Mouse (Mus musculus): ENCODE measurements at regions not wholly inside any gene's neighbourhood (a gene's known extent, or its start where the extent isn't known, plus 50 kb on each side); places are given as distances from the start of the nearest gene placed in this dataset.
A peak's percentile ranks its signal among the peaks of the same experiment; 100 is the strongest.

- 58% methylated on average over 6 of the region's 6 CpGs for WGBS
- Histone ChIP-seq H3K27ac (no peak overlapping the region), H3K4me1 (no peaks in the 10 kb centered on the region), H3K27me3 (no peaks in the 10 kb centered on the region), H3K4me3 (no peak overlapping the region), H3K4me2 (no peak overlapping the region), H3K36me3 (no peaks in the 10 kb centered on the region), H3K9ac (no peak overlapping the region), H3K9me3 (no peaks in the 10 kb centered on the region)
- 0 out of 2 replicates have a peak, but pooled peaks have one; percentile 24 for ATAC-seq (ENCODE audit: insufficient number of reproducible peaks, low FRiP score, low TSS enrichment, low read depth)
Measured at GRCm38 (mm10) chr19:14389881-14390837, 207.7 kb downstream of the Tle4 start.

DNA sequence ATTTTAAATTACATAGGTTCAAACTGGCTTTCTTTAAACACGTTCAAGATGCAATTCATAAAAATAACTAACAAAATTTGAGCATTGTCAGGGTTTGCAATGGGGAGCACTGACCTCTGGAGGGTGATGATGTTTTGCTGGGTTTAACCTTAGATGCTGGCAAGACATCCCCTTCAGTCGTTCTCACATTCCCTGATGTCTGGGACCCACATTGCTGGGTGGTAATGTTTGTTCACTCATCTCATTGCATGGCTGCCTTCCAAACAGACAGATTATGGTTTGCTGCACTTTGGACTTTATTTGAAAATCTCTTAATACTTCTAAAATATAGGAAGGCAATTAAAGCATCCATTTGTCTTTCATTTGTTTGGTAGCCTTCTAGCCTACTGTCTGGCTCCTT, 206.9 kb downstream of the Tle4 start:
- Histone ChIP-seq H3K9me3 (no peaks in the 10 kb centered on the region), H3K9ac (no peak overlapping the region), H3K4me1 (no peaks in the 10 kb centered on the region), H3K36me3 (no peaks in the 10 kb centered on the region), H3K27me3 (no peaks in the 10 kb centered on the region), H3K4me3 (no peak overlapping the region), H3K27ac (no peak overlapping the region), H3K4me2 (no peak overlapping the region)
- ATAC-seq (ENCODE audit: insufficient number of reproducible peaks, low FRiP score, low TSS enrichment, low read depth) = no peak
- WGBS = 63% methylated on average over 2 of the region's 2 CpGs

Measured in limb, embryonic 15.5 days (tissue).